Mouse (Mus musculus): Measurements from ENCODE around the gene Rnf148.

Rnf148 gene

DNA sequence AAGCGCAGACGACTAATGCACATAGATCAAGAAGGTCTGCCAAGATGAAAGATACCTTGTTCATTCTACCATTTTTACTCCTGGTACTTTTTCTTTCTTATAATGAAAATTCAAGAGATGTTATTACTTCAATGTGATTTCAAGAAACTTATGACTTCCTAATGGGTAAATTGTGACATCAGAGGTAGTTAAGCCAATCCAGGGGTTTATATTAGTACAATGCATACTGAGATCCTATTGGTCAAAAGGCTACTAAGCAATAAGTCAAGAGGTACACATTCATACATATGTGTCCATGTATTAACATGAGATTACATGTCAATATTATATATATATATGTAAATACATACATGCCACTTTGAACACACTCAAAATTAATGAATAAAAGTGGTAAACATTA lies at the start of gene Rnf148:
TSS of gene Rnf148 (minus strand) at position 101 of the 400 bp plus-strand sequence.
- no peak for DNase-seq

DNA sequence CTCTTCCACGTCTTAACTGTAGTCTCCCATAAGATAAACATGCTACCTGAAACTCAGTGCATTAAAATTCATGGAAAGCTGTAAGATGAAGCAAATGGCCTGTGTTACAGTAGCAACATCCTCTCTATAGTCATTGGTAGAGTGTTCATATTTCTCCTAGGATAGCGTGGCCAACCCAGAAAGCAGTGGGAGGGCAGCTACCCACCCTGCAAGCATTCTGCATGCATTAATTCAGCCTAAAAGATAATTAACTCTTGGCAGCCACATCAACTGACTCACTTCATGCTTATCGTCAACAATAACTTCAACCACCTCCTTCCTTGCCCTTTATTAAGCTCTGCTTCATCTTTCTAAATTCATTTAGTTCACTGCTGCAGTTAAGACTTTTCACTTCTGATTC lies 45.9 kb upstream of the Rnf148 start:
- no peak for DNase-seq

DNA sequence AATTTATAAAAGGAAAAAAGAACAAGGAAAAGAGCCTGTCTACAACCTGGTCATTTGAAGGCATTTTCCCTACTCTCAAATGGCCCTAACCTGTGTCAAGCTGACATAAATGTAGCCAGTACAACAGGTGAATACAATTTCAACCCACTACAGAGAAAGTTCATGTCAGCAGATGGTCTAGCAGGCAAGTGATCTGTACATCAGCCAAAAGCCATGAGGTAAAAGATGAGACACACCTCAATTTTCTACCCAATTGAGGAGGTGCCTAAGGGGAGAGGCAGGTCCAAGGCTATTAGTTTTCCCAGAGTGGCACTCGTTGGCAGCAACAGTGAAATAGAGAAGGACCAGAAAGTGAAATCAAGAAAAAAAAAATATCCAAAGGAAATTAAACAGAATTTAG lies 23.2 kb upstream of the Rnf148 start:
- no peak for DNase-seq

DNA sequence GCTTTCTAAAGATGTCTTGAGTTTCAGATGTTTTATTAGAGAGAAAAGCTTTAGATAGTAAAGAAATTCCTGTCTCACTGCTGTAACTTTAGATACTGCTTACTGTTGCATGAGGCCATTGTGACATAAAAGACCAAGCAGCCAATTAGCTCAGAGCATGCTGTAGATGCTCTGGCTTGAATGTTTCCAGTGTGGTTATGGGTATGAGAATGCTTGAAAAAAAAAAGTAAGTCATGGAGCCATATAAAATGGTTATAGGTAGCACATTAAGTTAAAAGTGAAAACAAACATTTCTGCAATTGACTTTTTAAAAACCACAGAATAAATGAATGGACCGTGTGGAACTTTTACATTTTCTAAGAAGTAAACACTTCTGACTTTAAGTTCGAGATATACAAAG lies 4.7 kb downstream of the Rnf148 start, which contains the start of gene Rnf133:
TSS of gene Rnf133 (minus strand) at position 101 of the 400 bp plus-strand sequence.
- DNase-seq, result no peak

DNA sequence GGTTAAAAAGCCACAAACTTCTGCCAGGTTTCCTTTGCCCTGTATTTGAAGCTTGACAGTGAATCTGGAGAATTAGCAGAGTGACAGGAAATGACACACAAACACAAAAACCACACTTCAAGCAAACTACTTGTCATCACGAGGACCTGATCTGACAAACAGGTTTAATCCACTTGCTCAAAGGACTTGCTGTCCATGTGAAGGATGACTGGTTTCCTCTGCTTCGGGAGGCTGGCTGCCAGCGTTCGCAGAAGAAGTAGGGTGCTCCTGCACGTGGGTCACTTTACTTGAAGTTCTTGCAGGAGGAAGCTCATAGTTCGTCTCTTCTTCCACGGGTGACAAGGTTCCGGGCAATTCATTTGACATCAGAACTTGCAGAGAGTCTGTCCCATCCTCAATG lies 6.2 kb downstream of the Rnf148 start:
- DNase-seq, result no peak

DNA sequence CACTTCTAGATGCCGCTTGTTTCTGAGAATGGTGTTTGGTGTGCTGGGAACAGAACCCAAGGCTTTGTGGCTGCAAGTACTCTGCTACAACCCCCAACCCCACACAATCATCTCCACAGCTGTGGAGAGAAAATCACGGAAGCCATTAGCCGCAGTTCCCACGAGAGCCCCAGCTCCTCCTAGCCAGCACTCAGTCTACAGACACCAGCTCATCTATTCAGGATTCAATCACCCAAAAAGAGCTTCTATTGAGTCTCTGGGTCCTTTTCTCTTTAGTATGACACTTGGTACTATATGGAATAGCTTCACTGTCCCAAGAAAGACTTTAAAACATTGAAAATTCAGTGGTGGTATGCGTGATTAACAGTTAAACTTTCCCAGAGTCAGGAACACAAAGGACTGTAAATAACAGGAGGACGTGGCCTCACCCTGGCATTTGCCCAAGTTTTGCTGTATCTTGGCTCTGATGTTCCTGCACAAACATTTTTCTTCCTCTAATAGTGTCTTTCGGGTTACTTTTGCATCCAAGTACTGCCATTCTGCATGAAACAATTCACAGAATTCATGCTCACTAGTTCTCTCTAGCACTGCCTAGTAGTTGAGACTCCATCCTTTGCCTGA lies 7.2 kb downstream of the Rnf148 start:
- peak; percentile 40 to 43 for DNase-seq

DNA sequence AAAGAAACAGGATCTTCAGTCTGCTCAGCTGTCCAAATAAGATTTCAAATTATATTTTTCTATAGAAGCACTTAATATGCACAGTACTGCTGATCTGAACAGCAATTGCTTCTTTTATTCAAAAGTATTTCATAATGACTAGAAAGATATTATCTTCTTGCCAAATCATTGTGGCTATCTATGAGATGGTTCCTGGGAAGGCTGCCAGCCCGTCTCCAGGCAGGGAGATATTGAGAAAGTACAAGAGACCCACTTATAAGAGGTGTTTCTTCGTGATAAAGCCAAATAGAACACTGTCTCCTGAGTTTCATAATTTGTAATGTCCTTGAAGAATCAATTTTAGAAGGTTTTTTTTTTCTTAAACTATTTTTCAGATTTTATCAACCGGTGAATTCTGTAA lies 17.9 kb downstream of the Rnf148 start:
- peak; percentile 66 to 70 for DNase-seq

DNA sequence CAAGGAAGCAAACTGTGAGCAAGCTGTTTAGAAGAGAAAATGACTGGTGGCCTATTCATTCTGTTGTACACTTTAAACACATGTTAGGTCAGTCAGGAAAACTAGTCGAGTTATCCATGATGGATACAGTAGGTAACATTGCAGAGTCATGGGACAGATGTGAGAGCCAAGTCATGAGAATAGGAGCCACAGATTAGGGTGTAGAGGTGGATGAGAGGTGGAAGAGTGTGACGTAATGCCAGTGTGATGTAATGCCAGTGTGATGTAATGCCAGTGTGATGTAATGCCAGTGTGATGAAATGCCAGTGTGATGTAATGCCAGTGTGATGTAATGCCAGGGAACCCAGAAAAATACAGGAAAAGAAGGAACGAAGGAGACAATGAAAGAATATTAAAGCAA lies 19.7 kb downstream of the Rnf148 start:
- DNase-seq, result no peak

DNA sequence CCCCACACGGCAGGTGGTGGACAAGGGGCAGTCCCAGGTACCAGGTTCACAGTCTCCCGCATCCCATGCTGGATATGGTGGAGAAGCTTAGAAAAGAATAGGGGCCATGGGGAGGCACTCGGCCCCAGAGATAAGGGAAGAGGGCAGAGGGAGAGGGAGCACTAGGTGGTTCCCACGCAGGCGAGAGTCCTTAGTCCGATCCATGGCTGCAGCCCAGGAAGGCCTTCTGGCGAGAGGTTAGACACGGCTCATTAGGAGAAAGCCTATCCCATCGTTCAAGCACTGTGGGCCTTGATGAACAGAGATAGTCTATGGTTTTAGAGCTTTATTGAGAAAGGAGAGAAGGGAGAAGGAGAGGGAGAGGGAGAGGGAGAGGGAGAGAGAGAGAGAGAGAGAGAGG lies 20.9 kb downstream of the Rnf148 start:
- DNase-seq, result peak; percentile 37

DNA sequence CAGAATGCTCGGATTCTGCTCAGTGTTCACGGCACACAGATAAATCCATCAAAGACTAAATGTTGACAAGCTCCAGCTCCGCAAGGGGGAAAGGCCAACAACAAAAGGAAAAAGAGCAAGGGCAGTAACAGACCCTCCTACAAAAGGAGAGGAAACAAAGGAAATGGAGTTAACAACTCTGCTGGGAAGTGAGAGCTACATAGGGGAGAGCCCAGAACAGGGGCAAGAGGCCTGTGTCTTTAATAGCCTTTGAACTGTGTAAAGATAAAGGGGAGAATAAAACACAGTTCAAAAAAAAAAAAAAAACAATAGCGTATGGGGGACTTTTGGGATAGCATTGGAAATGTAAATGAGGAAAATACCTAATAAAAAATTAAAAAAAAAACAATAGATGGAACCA lies 24.5 kb downstream of the Rnf148 start:
- no peak for DNase-seq
